Mouse (Mus musculus): ENCODE results near the gene Bmp15.

Bmp15 gene

GRCm38 (mm10) chrX:6320621-6321020 is at the start of gene Bmp15:
Bmp15 (minus strand) TSS chrX:6320721.
- DNase-seq (ENCODE audit: low read depth, low spot score) = no peak

DNA sequence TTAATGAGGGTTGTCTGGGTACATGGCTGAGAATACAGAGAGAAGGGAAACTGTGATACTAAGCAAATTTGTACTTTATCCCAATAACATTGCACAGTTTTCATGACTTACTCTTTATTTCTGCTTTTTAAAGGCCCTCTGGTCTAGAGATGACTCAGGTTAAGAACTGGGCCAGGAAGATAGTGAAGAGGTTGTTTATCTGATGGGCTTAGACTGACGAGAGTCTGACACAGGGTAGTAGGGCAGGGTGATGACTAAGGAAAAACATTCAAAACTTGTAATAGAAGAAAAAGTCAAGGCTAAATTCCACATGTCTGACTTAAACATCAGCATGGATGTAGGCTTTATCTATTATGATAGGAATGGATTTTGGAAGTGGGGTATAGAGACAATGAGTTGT is 48.3 kb upstream of the Bmp15 start:
- DNase-seq (ENCODE audit: low read depth, low spot score) = no peak

GRCm38 (mm10) chrX:6357503-6358114 is 37.1 kb upstream of the Bmp15 start:
- no peak for DNase-seq (ENCODE audit: low read depth, low spot score)

- DNase-seq (ENCODE audit: low read depth, low spot score) = no peak
Observed at GRCm38 (mm10) chrX:6356876-6357275, 36.4 kb upstream of the Bmp15 start.

DNA sequence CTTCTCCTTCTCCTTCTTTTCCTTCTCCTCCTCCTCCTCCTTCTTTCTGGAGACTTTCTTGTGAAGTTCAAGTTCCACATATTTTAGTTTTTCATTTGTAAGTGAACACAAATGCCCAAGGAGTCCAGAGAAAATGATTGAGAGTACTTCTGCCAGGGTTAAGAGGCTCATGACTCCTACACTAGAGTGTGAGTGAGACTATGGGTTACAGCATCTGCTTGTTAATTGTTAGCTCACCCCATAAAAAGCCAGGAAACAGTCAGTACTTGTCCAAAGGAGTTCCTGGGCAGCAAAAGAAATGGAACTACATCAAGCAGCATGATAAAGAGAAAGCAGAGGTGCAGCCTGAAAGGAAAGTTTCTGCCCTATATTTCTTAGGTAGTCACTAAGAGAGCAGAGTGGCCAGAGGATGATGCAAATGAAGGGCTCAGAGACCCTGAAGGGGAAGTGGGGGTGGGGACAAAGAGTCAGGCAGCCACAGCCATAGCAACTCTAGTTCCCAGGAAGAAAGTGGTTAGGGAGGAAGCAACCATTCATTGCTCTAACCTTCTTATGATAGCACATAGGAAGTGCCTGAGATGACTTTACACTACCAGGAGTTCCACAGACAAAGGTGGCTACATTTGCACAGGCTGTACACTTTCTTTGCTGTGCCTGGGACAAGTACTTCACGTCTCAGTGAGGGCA is 24.9 kb upstream of the Bmp15 start:
- no peak for DNase-seq (ENCODE audit: low read depth, low spot score)

DNA sequence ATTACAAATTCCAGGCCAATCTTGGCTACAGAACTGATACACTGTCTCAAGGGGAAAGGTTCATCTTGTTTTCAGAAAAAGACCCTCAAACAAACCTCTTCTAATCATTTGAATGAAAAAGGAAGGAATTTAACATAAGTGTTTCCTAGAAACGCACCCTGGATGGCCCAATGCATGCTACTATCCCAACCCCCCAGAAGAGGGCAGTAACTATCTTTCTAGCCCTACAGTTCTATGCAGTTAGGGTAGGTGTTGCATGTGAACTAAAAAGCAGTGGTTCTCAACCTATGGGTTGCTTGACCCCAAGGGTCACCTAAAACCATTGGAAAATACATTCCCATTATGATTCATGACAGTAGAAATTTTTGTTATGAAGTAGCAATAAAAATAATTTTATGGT is 3.5 kb upstream of the Bmp15 start:
- DNase-seq (ENCODE audit: low read depth, low spot score) = peak; percentile 50

- DNase-seq (ENCODE audit: low read depth, low spot score) = peak; percentile 13
Observed at GRCm38 (mm10) chrX:6317747-6318146, 2.8 kb downstream of the Bmp15 start.

Measured in ES-CJ7 (cell line).